Mouse (Mus musculus) kidney, adult 2 months (tissue): Measurements from ENCODE around the gene Tbxas1. TPM values are rescaled to one million over a fixed set of nuclear protein-coding genes. Genes with fewer than 3 reads are reported as not detected.

ENCODE experiments used
- DNase-seq: peaks from one replicate; pipeline ENCODE4 v3.0.0; 2021
- H3K27ac ChIP-seq: fragments of 200-500 bp; 2 replicates; pipeline ENCODE4 v1.5.1; 2012; ENCODE audit warnings: low read depth, low read length, control low read depth, inconsistent platforms; ENCODE audit not compliant: insufficient read depth
- H3K27me3 ChIP-seq: fragments of 200-500 bp; replicated peaks from 2 replicates; pipeline ENCODE4 v1.6.1; 2012; ENCODE audit warnings: mild to moderate bottlenecking, moderate library complexity, low read length, inconsistent platforms; ENCODE audit not compliant: control insufficient read depth, insufficient read depth
- H3K36me3 ChIP-seq: fragments of 200-500 bp; 2 replicates; pipeline ENCODE4 v1.6.1; 2012; ENCODE audit warnings: mild to moderate bottlenecking, moderate library complexity, low read length, inconsistent platforms; ENCODE audit not compliant: control insufficient read depth, insufficient read depth
- H3K4me1 ChIP-seq: fragments of 200-500 bp; 2 replicates; pipeline ENCODE4 v1.6.1; 2011; ENCODE audit warnings: low read length; ENCODE audit not compliant: control insufficient read depth, insufficient read depth
- H3K4me3 ChIP-seq: fragments of 200-500 bp; 2 replicates; pipeline ENCODE4 v1.5.1; 2011; ENCODE audit warnings: mild to moderate bottlenecking, low read depth, low read length, control low read depth; ENCODE audit not compliant: insufficient read depth
- CTCF ChIP-seq: fragments of 200-500 bp; conservative IDR thresholded peaks from 2 replicates; pipeline ENCODE4 v1.5.1; 2011; ENCODE audit warnings: low read depth, mild to moderate bottlenecking, control low read depth, low read length, moderate library complexity, mixed read lengths; ENCODE audit not compliant: insufficient read depth, insufficient read length
- POLR2A ChIP-seq: fragments of 200-500 bp; IDR thresholded peaks from one replicate; pipeline ENCODE4 v1.6.1; 2011; ENCODE audit warnings: low read depth, low read length, control low read depth
- WGBS: fragments of 180-500 bp; shearing (Covaris S2); methylation state at CpG from one replicate; pipeline ENCODE4 v1.1.7; 2018; 5-methylcytosine and 5-hydroxymethylcytosine counted together
- polyA plus RNA-seq: library from polyadenylated mRNA; depleted of rRNA; stranded (reverse); fragments of >200 nt; gene quantifications from 2 replicates; pipeline ENCODE4 v1.2.3, GENCODE M21; 2012

Gene Tbxas1
- polyA plus RNA-seq, 1 experiment: 19.5 TPM

- peaks cover 33% of the 10 kb centered on the region for H3K4me1 ChIP-seq
- H3K27ac ChIP-seq: no peak overlapping the region
- no peak overlapping the region for H3K4me3 ChIP-seq
- no peak for DNase-seq
- WGBS: 86% methylated on average over 5 of the region's 5 CpGs
- H3K36me3 ChIP-seq: no peaks in the 10 kb centered on the region
- TF ChIP-seq POLR2A (no peak), CTCF (no peak)
- H3K27me3 ChIP-seq: no peaks in the 10 kb centered on the region
These were observed 40.6 kb downstream of the Tbxas1 start for GRCm38 (mm10) chr6:38915776-38916175.

DNA sequence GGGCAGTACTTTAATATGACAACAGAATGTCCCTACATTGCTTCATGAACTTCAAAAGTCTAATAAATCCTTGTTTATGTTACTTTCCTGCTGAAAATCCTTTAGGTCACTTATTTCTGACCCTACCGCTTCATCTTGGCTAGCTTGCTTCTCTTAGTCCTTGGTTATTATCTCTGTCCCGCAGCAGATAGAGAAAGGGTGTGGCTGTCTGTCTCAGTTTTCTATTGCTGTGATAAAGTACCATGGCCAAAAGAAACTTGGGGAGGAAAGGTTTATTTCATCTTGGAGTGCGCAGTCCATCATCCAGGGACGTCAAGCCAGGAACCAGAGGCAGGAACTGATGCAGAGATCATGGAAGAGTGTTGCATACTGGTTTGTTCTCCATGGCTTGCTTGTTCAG is 41.4 kb downstream of the Tbxas1 start:
- no peak overlapping the region for H3K27ac ChIP-seq
- DNase-seq: no peak
- peaks cover 41% of the 10 kb centered on the region for H3K4me1 ChIP-seq
- no peaks in the 10 kb centered on the region for H3K27me3 ChIP-seq
- TF ChIP-seq CTCF (no peak), POLR2A (no peak)
- no peak overlapping the region for H3K4me3 ChIP-seq
- no peaks in the 10 kb centered on the region for H3K36me3 ChIP-seq
- 75% methylated on average over 4 of the region's 4 CpGs for whole genome bisulfite sequencing

- Histone ChIP-seq H3K27ac (peak overlapping the region; percentile 66), H3K4me3 (no peak overlapping the region)
- TF ChIP-seq CTCF (no peak), POLR2A (no peak)
These were observed 42.2 kb downstream of the Tbxas1 start for GRCm38 (mm10) chr6:38917415-38917814.

GRCm38 (mm10) chr6:38918728-38919127 is 43.5 kb downstream of the Tbxas1 start:
- H3K36me3 ChIP-seq: no peaks in the 10 kb centered on the region
- no peak for DNase-seq
- 41% methylated on average over 4 of the region's 4 CpGs for WGBS
- no peaks in the 10 kb centered on the region for H3K27me3 ChIP-seq
- H3K4me1 ChIP-seq: peaks cover 42% of the 10 kb centered on the region
- H3K4me3 ChIP-seq: no peak overlapping the region
- TF ChIP-seq POLR2A (no peak), CTCF (no peak)
- H3K27ac ChIP-seq: peak overlapping the region; percentile 94

More at GRCm38 (mm10) chr6:38917415-38917814, 42.2 kb downstream of the Tbxas1 start:
- no peaks in the 10 kb centered on the region for H3K27me3 ChIP-seq
- peak; percentile 40 for DNase-seq
- H3K4me1 ChIP-seq: peaks cover 42% of the 10 kb centered on the region
- no peaks in the 10 kb centered on the region for H3K36me3 ChIP-seq
- 27% methylated on average over 3 of the region's 3 CpGs for WGBS

- Histone ChIP-seq H3K36me3 (no peaks in the 10 kb centered on the region), H3K4me3 (peak overlapping the region; percentile 24; the same call in 1 of the 2 replicates), H3K27ac (peak overlapping the region; percentile 99), H3K4me1 (peaks cover 42% of the 10 kb centered on the region), H3K27me3 (no peaks in the 10 kb centered on the region)
- peak; percentile 93 for DNase-seq
- TF ChIP-seq CTCF (no peak), POLR2A (no peak)
- 29% methylated on average over 14 of the region's 14 CpGs for WGBS
These were observed 44.0 kb downstream of the Tbxas1 start for GRCm38 (mm10) chr6:38919135-38919740.

DNA sequence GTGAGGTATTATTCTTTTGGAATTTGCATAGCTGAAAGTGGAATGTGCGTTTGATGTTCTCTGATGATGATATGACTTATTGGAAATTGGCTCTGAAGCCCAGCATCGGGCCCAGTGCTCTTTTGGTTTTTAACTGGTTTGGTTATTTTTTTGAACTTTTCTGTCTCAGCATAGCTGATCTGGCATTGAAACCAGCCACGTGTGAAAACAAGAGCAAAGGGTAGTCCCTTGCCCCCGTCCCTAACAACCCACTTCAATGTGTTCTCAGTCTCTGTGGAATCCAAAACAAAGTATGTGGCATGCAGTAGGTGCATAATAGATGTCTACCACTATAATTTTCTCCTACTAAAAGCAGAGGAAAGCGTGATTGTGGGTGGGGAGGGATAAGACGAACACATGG is 44.9 kb downstream of the Tbxas1 start:
- Histone ChIP-seq H3K27ac (peak overlapping the region; percentile 99), H3K4me3 (no peak overlapping the region)

DNA sequence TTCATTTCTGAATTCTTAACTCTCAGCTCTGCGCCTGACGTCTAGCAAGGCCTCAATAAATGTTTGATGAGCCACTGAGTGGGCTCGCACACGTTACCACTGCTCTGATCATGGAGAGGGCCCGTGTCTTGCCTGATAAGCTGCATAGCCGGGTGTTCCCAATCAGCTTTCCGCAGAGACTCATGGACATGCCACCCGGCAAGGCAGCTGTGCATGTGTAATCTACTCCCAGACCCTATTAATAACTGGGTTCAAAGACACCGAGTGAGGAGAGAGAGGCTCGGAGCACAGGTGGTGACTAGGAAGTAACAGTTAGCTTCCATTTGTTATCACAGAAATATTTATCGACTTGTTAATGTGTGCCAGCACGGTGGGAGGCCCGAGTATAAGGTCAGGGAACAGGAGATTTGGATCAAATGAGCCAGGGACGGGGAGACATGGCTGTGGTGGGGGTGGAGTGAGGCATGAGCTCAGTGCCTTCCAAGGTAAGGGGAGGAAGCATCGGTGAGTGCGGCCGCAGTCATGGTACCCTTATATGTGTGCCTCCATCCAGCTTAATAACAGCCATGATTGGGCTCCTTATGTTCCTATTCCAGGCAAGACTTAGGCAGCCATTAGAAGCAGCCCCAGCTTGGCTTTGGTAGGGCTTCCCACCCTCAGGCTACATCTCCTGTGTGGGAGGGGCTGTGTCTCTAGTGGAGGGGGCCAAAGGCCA is 46.0 kb downstream of the Tbxas1 start:
- no peaks in the 10 kb centered on the region for H3K27me3 ChIP-seq
- DNase-seq: peak; percentile 41
- WGBS: 53% methylated on average over 17 of the region's 17 CpGs
- H3K27ac ChIP-seq: peak overlapping the region; percentile 24; the same call in 1 of the 2 replicates
- no peaks in the 10 kb centered on the region for H3K36me3 ChIP-seq
- H3K4me1 ChIP-seq: peaks cover 42% of the 10 kb centered on the region
- H3K4me3 ChIP-seq: no peak overlapping the region
- no peak for TF ChIP-seq CTCF
- no peak for TF ChIP-seq POLR2A

More for the DNA sequence above, 44.9 kb downstream of the Tbxas1 start:
- peaks cover 42% of the 10 kb centered on the region for H3K4me1 ChIP-seq
- H3K36me3 ChIP-seq: no peaks in the 10 kb centered on the region
- 42% methylated on average over 6 of the region's 6 CpGs for WGBS
- TF ChIP-seq POLR2A (no peak), CTCF (no peak)
- no peaks in the 10 kb centered on the region for H3K27me3 ChIP-seq
- DNase-seq: peak; percentile 66
